Mouse (Mus musculus): ENCODE measurements around the gene Srcap.

DNA sequence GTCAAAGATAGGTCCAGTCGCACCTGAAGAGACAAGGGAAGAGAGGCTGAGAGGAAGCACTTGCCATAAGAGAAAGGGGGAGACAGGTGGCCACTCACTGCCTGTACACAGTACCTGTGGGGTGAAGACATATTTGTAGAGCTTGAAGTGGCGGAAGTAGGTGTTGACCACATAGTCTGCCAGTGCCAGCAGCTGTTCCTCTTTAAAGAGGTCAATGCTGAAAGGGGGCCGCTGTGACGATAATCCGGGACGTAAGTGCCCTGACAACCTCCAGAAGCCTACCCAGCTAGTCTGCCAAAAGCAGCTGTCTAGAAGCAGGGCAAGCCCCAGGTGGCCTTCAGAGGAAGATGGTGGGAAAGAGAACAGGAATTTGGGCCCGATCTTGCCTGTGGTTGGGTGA lies 73.2 kb downstream of the Srcap start:
- no peak for TF ChIP-seq GATA1 (IDR thresholded peaks at IDR 0.05; ENCODE audit: low read length)
- no peak for TF ChIP-seq TAL1 (IDR thresholded peaks at IDR 0.05; ENCODE audit: low read length)
